Mouse (Mus musculus) stomach, postnatal 0 days (tissue): Measurements from ENCODE around the gene Cad.

Experiments
- CTCF ChIP-seq: IDR thresholded peaks from 2 replicates; pipeline ENCODE4 v1.5.1; 2016; ENCODE audit warnings: antibody characterized with exemption, low read depth, mild to moderate bottlenecking, moderate library complexity
- EP300 ChIP-seq: optimal IDR thresholded peaks from 2 replicates; pipeline ENCODE3; 2016; ENCODE audit warnings: antibody characterized with exemption

DNA sequence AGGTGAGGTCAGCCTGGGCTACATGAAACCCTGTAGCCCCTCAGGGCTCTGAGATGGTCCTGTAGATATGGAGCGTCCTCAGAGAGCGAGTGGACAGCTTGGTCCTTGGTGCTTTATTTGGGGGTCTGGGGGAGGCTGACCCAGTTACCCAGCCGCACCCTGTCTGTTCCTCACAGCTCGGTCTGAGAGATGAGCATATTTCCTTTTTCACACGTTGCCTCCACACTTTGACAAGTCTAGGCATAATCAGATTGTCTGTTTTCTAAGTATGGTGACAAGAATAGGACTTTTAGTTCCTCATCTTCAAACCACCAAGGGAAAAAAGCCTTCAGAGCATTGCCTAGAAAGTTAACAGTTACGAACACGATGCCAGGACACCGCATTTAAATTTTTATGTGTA is 66.5 kb downstream of the Cad start:
- TF ChIP-seq CTCF (no peak), EP300 (no peak)
